Comparison of ENCODE assay signal across 22 mouse cellular contexts in the genomic region with DNA sequence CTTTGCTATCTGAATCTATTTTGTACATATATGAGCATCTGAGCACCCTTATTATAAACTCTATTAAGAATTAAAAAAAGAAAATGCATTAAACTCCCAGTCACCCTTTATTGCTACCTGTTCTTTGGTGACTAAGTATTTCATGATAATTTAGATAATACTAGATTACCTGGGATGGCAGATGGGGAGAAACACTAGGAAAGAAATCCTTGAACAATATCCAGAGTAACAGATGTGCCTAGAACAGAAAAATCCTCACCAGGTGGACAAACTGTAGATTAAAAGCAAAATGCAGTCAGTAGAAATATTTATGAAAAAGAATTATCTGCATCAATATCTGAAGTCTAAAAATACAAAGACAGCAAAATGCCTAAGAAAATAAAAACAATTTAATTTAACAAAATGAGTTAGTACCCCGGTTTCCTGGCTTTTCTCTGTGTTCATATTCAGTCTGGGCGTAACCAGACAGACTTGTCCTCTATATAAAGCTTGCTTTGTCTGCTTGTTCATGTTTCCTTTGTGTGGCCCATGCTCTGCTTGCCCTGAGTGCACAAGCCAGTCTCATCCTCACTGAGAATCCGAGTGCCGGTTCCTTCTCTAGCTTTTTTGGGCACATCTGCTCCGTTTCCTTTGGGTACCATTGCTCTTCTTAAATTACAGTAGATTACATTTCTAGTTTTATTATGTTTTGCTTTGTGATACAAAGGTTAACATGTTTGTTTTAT. TPM values are rescaled to one million over a fixed set of nuclear protein-coding genes. Genes with fewer than 3 reads are reported as not detected.
A peak's percentile ranks its signal among the peaks of the same experiment; 100 is the strongest.
DNase-seq lines count a peak whose midpoint lies in the region; ATAC-seq and TF ChIP-seq lines count a peak whose summit lies in the region.
"Had no signal": no experiment of that assay in that cellular context is flagged by ENCODE, and none has a peak within 500 bp of the region (broad histone marks: within the 10 kb centered on the region; RNA-seq: fewer than 3 reads in every experiment).

No protein-coding gene starts in this region.

- no peaks in the 10 kb centered on the region for H3K27me3 ChIP-seq in heart, embryonic 14.5 days (ENCODE audit: control insufficient read depth, insufficient read depth, low read length)
- H3K27me3 ChIP-seq: midbrain, embryonic 15.5 days had no signal

- peak overlapping the region; percentile 27 to 48; a peak in 3 of 4 replicates for H3K27ac ChIP-seq in heart, embryonic 14.5 days (replicated peaks in 1 of 2; ENCODE audit: control insufficient read depth in 1 of 2, insufficient read depth in 1 of 2, low read depth in 2 of 2, low read length in 2 of 2)
- peak overlapping the region; percentile 46 for H3K27ac ChIP-seq in layer of hippocampus, adult 2 months
- H3K27ac ChIP-seq: left cerebral cortex, adult 2 months; limb, embryonic 10.5 days; midbrain, embryonic 15.5 days had no signal

- no peak overlapping the region for H3K4me2 ChIP-seq in heart, embryonic 14.5 days (ENCODE audit: low read length)
- H3K4me2 ChIP-seq: midbrain, embryonic 15.5 days had no signal

- 69% methylated on average over 5 of the region's 5 CpGs for WGBS in heart, embryonic 14.5 days

- peaks cover 7% of the 10 kb centered on the region; the same call in 1 of the 2 replicates for H3K36me3 ChIP-seq in heart, embryonic 14.5 days (ENCODE audit: control insufficient read depth, insufficient read depth, low read length)
- H3K36me3 ChIP-seq: midbrain, embryonic 15.5 days had no signal

- peaks cover 0 to 2% of the 10 kb centered on the region in 2 experiments; a peak in 1 of 4 replicates for H3K4me1 ChIP-seq in heart, embryonic 14.5 days (ENCODE audit: control insufficient read depth in 2 of 2, insufficient read depth in 2 of 2, low read length in 2 of 2)
- H3K4me1 ChIP-seq: limb, embryonic 10.5 days; midbrain, embryonic 15.5 days had no signal

- no peak for TF ChIP-seq CTCF in layer of hippocampus, adult 2 months (conservative IDR thresholded peaks at IDR 0.05)

- no peak for ATAC-seq in heart, embryonic 14.5 days (ENCODE audit: insufficient number of reproducible peaks, insufficient read depth, low FRiP score, low read depth)
- no peak for ATAC-seq in granulocyte monocyte progenitor cell, adult 5-6 weeks (replicated peaks; ENCODE audit: poor library complexity, severe bottlenecking)
- ATAC-seq: inflammation-experienced regulatory T-cells, adult 6 months; midbrain, embryonic 15.5 days had no signal

- intact Hi-C loops in heart, postnatal 36 days (cut with DNase I) = no loop called here

- H3K9me3 ChIP-seq in heart, embryonic 14.5 days (ENCODE audit: control insufficient read depth, low read length) = peaks cover 6% of the 10 kb centered on the region; the same call in 1 of the 2 replicates
- H3K9me3 ChIP-seq: midbrain, embryonic 15.5 days had no signal

- no peak overlapping the region for H3K4me3 ChIP-seq in heart, embryonic 14.5 days (ENCODE audit: control insufficient read depth in 1 of 2, insufficient read depth in 1 of 2, low read depth in 1 of 2, low read length in 2 of 2)
- no peak overlapping the region for H3K4me3 ChIP-seq in layer of hippocampus, adult 2 months
- H3K4me3 ChIP-seq: left cerebral cortex, adult 2 months; limb, embryonic 10.5 days; midbrain, embryonic 15.5 days had no signal

- DNase-seq in cerebellum, adult 9-10 months = peak; percentile 57
- DNase-seq in cerebellum, postnatal 10 days = no peak
- no peak for DNase-seq in heart, postnatal 36 days
- DNase-seq in layer of hippocampus, adult 2 months (ENCODE audit: low spot score in 2 of 2) = no peak
- DNase-seq in layer of hippocampus, adult 9-10 months (ENCODE audit: low spot score) = no peak
- DNase-seq in layer of hippocampus, postnatal 10 days (ENCODE audit: low spot score in 2 of 2) = no peak
- DNase-seq: adrenal gland, adult 2 months; cerebellum, adult 8-10 months; kidney, adult 2 months; kidney, postnatal 14 days; lung, adult 18-20 months; lung, postnatal 14 days; thymus, postnatal 14 days had no signal

- 0 out of 2 replicates have a peak overlapping the region, but pooled peaks have one; percentile 27 for H3K9ac ChIP-seq in heart, embryonic 14.5 days (ENCODE audit: low read length)
- H3K9ac ChIP-seq: midbrain, embryonic 15.5 days had no signal

RNA-seq across cellular contexts. Expression of a gene that starts 13.0 kb away (rescaled TPM):
- polyA plus RNA-seq in heart, embryonic 14.5 days (2014; fragmentation: Nextera tagmentation; extraction: Ambion mirVana) = 12.8 and 15.3 TPM in 2 replicates
- 10 to 100 TPM; 11.1 to 24.8 TPM for total RNA-seq in heart, postnatal 36 days (2021)
- 10 to 100 TPM; 81.4 to 87.3 TPM for total RNA-seq in layer of hippocampus, adult 2 months (2021)
- not detected in 2 replicates for total RNA-seq in granulocyte monocyte progenitor cell, adult 5-6 weeks (2014; fragmentation: Nextera tagmentation)
- total RNA-seq in granulocyte monocyte progenitor cell, adult 5-6 weeks (2017) = under 0.01 TPM in 1 of 2 replicates, not detected in the other
- total RNA-seq in layer of hippocampus, postnatal 10 days (2021) = 10 to 100 TPM; 50.5 to 59.9 TPM
- total RNA-seq: gastrocnemius, adult 8-10 months; liver, adult 2 months had no signal
- polyA plus RNA-seq: liver, adult 2 months; testis, adult 2 months had no signal

RNA-seq across cellular contexts. Expression of a gene that starts 46.1 kb away (rescaled TPM):
- polyA plus RNA-seq in heart, embryonic 14.5 days (2014; fragmentation: Nextera tagmentation; extraction: Ambion mirVana) = 38.0 and 39.2 TPM in 2 replicates
- total RNA-seq in heart, postnatal 36 days (2021) = 10 to 100 TPM; 54.1 to 57.1 TPM
- total RNA-seq in layer of hippocampus, adult 2 months (2021) = 10 to 100 TPM; 59.6 to 63.8 TPM
- total RNA-seq in granulocyte monocyte progenitor cell, adult 5-6 weeks (2014; fragmentation: Nextera tagmentation) = 44.4 and 61.0 TPM in 2 replicates
- 56.3 and 67.7 TPM in 2 replicates for total RNA-seq in granulocyte monocyte progenitor cell, adult 5-6 weeks (2017)
- 10 to 100 TPM; 64.4 to 64.6 TPM for total RNA-seq in layer of hippocampus, postnatal 10 days (2021)

RNA-seq across cellular contexts. Expression of a gene that starts 46.2 kb away (rescaled TPM):
- polyA plus RNA-seq in heart, embryonic 14.5 days (2014; fragmentation: Nextera tagmentation; extraction: Ambion mirVana) = 6.8 and 8.2 TPM in 2 replicates
- total RNA-seq in heart, postnatal 36 days (2021) = 1 to 10 TPM; 7.2 to 7.6 TPM
- total RNA-seq in layer of hippocampus, adult 2 months (2021) = 10 to 100 TPM; 12.6 to 13.2 TPM
- 9.8 and 17.8 TPM in 2 replicates for total RNA-seq in granulocyte monocyte progenitor cell, adult 5-6 weeks (2014; fragmentation: Nextera tagmentation)
- total RNA-seq in granulocyte monocyte progenitor cell, adult 5-6 weeks (2017) = 10.9 and 30.4 TPM in 2 replicates
- 10 to 100 TPM in 1 of 2 experiments, 1 to 10 TPM in 1; 8.4 to 10.0 TPM for total RNA-seq in layer of hippocampus, postnatal 10 days (2021)

Comparison
In these comparisons a context has a peak if more than half of its experiments do, and no peak if none do; other contexts are left out.
1. RNA of a gene that starts 13.0 kb away (total RNA-seq): 81.4 to 87.3 TPM in layer of hippocampus, adult 2 months, 50.5 to 59.9 TPM in layer of hippocampus, postnatal 10 days and 11.1 to 24.8 TPM in heart, postnatal 36 days; under 0.01 TPM in granulocyte monocyte progenitor cell, adult 5-6 weeks; every median in the first group is over 10 times any median in the second.